Mouse (Mus musculus) kidney, postnatal 4 days (tissue): ENCODE data around the gene Klhdc8a.
A peak's percentile ranks its signal among the peaks of the same experiment; 100 is the strongest.
"Not testable (repeated sequence)": the region's sequence is repeated elsewhere in the genome, so short reads cannot be mapped to it uniquely, and the experiment has no call there.

Source experiments
- DNase-seq, 2 experiments: peaks; one replicate each; pipeline ENCODE4 v3.0.0; 2021; ENCODE audit warnings: mixed read lengths in 2 of 2

Klhdc8a gene

GRCm38 (mm10) chr1:132298425-132298800 is at the start of gene Klhdc8a:
TSS of gene Klhdc8a (plus strand) at chr1:132298626.
- peak; percentile 67 to 79 for DNase-seq

GRCm38 (mm10) chr1:132254467-132254866 is 44.0 kb upstream of the Klhdc8a start:
- no peak for DNase-seq

GRCm38 (mm10) chr1:132260331-132260730 is 38.1 kb upstream of the Klhdc8a start:
- no peak for DNase-seq

- peak; percentile 28 to 30 for DNase-seq
Measured at GRCm38 (mm10) chr1:132261058-132261457, 37.4 kb upstream of the Klhdc8a start.

DNA sequence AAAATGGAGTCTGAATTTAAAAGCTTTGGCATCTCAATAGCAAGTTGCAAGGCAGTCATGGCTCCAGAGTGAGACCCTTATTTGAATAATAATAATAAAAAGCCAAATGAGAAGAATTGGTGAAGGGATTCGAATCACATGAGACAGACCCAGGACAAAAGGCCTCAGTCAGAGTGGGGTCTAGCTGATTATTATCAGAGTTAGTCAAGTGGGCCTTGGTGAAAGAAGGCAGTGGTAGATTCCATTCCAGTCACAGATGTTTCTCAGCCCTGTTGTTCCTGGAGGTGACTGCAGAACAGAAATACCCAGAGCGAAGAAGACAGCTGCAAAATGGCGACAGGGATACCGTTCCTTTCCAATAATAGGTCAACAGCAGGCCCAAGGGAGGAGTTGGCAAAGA is 34.8 kb upstream of the Klhdc8a start:
- no peak for DNase-seq

DNA sequence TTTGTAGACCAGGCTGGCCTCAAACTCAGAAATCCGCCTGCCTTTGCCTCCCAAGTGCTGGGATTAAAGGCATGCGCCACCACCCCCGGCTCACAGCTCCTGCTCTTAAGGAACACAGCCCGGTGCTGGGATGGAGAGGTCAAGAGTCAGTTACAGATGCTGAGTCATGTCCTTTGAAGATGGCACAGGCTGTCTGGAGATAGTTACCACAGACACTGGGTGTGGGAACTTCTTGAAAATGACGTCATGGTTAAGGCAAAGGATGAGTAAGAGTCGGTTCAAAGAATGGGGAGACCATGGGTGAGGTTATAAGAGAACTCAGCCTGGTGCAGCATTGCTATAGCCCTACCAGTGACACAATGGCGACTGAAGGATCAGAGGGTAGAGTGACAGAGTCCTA is 33.8 kb upstream of the Klhdc8a start:
- no peak for DNase-seq

DNA sequence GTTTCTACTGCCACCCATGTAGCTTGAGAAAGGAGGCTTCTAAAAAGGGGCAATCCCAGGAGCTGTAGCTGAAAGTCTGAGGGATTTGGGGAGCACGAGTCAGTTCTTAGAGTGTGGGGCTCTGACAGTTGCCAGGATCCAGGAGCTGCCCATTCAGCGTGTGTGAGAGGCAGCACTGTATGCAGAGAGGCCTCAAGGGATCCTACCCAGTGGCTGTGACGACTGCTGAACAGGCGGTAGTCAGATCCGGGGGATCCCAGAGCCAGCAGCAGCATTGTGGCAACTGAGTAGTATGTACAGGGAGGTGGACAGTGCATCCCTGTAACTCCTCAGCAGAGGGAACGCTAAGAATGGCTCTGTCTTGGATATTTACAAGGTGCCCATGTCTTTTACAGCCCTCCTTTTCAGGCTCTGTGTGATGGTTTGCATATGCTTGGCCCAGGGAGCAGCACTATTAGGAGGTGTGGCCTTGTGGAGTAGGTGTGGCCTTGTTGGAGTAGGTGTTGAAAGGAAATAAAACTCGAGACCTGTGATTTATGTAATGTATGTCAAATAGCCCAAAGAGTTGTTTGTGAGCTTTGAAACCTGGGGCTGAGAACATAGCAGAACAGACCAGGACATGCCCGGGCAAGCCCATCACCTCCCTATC is 33.1 kb upstream of the Klhdc8a start:
- DNase-seq = peak in 1 of 2 experiments; percentile 34

DNA sequence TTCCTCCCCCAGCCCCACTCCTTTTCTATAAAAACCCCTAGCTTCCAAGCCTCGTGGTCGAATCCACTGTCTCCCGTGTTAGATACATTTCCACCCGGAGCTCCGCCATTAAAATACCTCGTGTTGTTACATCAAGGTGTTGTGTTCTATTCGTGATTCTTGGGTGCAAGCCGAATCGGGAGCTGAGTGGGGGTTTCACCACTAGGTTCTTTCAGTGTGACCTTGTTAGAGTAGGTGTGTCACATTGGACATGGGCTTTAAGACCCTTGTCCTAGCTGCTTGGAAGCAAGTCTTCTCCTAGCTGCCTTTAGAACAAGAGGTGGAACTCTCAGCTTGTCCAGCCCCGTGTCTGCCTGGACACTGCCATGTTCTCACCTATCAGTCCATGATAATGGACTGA is 32.5 kb upstream of the Klhdc8a start:
- no peak for DNase-seq

GRCm38 (mm10) chr1:132266791-132267557 is 31.5 kb upstream of the Klhdc8a start:
- peak in 1 of 2 experiments; percentile 50 for DNase-seq

DNA sequence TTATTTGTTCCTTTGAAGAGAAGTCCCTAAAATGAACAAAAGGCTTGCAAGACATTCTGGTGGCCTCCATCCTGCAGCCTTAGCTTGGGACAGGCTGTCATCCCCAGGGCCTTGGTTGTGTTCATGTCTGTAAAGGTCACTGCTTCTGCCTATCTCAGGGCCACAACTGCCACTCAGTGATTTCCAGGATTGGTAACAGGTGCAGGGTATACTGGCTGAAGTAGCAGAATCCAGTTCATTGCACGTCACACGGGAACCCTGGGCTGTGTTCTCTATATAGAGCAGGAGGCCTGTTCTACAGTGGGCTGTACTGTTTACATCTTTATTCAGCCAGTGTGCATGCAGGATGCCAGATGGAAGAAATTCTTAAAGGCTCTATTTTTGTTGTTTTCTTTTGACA is 30.5 kb upstream of the Klhdc8a start:
- DNase-seq = no peak

DNA sequence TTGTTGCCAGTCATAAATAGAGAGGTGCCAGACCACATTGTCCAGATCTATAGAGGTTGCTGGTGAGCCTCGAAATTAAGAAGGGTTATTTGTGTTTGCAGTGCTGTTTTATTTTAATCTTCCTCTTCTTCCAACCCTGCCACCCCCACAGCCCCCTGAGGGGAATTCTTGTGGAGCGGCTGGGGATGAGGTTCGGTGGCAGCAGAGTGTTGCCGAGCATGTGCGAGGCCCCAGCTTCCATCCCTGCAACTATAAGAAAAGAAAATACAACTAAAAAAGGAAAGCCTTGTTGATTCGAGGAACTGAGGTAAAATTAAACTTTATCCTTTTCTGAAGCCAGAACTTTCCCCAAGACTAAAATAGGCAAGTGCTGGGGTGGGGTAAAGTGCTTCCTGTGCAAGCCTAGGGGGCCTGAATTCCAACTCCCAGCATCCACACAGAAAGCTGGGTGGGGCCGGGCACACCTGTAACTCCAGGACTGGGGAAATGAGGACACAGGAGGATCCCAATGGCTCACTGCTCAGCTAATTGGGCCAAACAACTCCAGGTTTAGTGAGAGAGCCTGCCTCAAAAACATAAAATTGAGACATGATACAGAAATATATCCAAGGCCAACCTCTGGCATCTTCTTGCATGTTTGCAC is 29.9 kb upstream of the Klhdc8a start:
- DNase-seq = no peak

GRCm38 (mm10) chr1:132271237-132271636 is 27.2 kb upstream of the Klhdc8a start:
- no peak for DNase-seq

DNA sequence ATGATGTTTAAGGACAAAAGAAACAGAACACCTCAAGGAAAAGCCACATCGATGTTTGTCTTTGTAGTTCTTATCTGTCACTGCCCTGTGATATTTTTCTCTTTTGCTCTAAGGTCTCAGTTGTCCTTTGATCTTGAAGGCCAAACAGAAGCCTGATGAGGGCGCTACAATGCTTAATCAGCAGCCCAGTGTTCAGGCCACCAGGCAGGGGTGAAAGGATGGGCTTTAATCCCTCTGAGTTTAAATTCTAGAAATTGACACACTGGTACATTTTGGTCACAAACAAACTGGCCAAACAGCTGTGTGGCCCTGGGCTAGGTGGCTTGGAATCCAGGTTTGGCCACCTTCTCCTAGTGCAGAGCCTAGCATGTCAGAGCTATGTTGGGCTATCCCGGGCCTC is 21.7 kb upstream of the Klhdc8a start:
- no peak for DNase-seq

DNA sequence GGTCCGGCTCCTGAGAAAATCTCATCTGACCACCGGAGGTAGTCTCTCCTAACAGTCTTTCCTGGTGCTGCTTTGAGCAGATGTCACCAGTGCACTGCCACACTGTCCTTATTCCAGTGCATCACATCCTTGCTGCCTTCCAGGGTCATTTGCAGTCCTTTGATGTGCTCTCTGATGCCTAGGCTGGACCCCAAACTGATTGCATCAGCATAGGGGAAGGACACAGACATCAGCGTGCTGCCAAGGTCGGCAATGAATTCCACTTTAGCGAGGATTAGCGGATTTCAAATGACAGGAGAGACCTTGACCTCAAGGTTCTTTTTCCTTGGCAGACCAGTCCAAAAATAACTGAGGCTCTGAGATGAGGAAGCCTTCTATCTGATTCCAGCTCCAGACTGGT is 21.3 kb upstream of the Klhdc8a start:
- DNase-seq = no peak

- not testable (repeated sequence) for DNase-seq
Measured at GRCm38 (mm10) chr1:132280636-132281035, 17.8 kb upstream of the Klhdc8a start.

DNA sequence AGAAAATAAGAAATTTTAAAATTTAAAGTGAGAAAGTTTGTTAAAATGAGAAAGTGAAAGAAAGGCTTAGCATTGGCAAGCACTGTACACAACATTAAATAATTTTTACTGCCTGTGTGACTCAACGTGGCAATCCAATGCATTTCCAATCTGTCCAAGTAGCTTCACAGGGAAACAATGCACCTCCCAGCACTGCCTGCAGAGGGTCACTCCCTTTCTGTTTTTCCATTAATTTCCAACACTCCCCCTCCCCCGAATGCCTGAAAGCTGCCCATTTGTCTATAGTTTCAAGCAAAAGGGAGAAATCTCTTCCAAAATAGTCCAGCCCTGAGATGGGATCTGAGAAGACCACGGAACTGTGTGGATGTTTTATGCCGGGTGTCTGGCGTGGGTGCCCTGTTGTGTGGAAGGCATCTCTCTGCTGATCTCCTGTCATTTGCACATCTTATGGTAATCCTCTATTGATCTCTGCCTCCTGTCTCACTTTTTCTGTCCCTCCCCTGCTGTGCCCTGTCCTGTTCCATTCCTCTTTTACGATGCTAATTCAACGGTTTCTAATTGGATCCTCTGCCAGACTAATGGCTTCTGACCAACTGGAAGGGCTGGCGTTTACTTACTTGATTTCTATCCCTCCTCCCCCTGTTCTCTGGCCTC is 16.8 kb upstream of the Klhdc8a start:
- DNase-seq = no peak

- DNase-seq = no peak
Measured at GRCm38 (mm10) chr1:132282177-132282536, 16.3 kb upstream of the Klhdc8a start.

DNA sequence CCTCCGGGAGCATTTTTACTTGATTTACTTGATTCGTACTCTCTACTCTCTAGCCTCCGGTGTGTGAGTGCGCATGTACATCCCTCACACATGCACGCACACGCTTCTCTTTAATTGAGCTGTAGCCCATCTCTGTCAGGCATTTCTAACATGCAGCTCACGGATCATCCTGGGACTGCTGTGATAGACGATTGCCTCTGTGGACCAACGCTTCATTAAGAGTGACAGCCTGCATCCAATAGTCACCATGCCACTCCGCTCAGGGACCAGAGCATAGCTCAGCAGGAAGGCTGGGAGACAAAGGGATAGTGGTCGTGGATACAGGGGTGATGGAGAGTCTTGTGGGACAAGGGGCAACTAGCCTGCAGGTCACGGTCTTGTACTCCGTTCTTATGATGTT is 15.4 kb upstream of the Klhdc8a start:
- no peak for DNase-seq

- DNase-seq = no peak
Measured at GRCm38 (mm10) chr1:132286735-132287134, 11.7 kb upstream of the Klhdc8a start.

- DNase-seq = no peak
Measured at GRCm38 (mm10) chr1:132287445-132287844, 11.0 kb upstream of the Klhdc8a start.

- peak in 1 of 2 experiments; percentile 53 for DNase-seq
Measured at GRCm38 (mm10) chr1:132287991-132288451, 10.4 kb upstream of the Klhdc8a start.

- DNase-seq = no peak
Measured at GRCm38 (mm10) chr1:132289965-132290364, 8.5 kb upstream of the Klhdc8a start.

GRCm38 (mm10) chr1:132290921-132291675 is 7.3 kb upstream of the Klhdc8a start:
- DNase-seq = peak; percentile 26 to 56
